Mouse (Mus musculus): ENCODE data around the gene Dctn2. TPM values are rescaled to one million over a fixed set of nuclear protein-coding genes. Genes with fewer than 3 reads are reported as not detected.

The Dctn2 gene
- polyA plus RNA-seq, 1 experiment from 2014 or later: 198 TPM

GRCm38 (mm10) chr10:127226318-127226895 is 39.8 kb upstream of the Dctn2 start:
- Histone ChIP-seq H3K27ac (ENCODE audit: low read length) (no peak overlapping the region), H3K27me3 (replicated peaks; ENCODE audit: insufficient read depth, low read length) (no peaks in the 10 kb centered on the region), H3K9ac (replicated peaks; ENCODE audit: low read depth) (no peak overlapping the region), H3K4me1 (ENCODE audit: insufficient read depth, low read depth, low read length) (no peaks in the 10 kb centered on the region), H3K4me2 (replicated peaks; ENCODE audit: low read depth, low read length) (no peak overlapping the region), H3K4me3 (ENCODE audit: low read depth, low read length) (no peak overlapping the region), H3K36me3 (ENCODE audit: insufficient read depth, low read length) (no peaks in the 10 kb centered on the region), H3K9me3 (ENCODE audit: low read length) (no peaks in the 10 kb centered on the region)
- ATAC-seq (peak; percentile 41; the same call in 1 of the 2 replicates), DNase-seq (ENCODE audit: low spot score) (peak; percentile 27)
- TF ChIP-seq EP300 (IDR thresholded peaks at IDR 0.05): no peak
- TF ChIP-seq CTCF (IDR thresholded peaks at IDR 0.05): peak; percentile 59
- 60% methylated on average over 8 of the region's 8 CpGs for WGBS

GRCm38 (mm10) chr10:127227163-127227562 is 39.0 kb upstream of the Dctn2 start:
- H3K4me2 ChIP-seq (replicated peaks; ENCODE audit: low read depth, low read length): no peak overlapping the region
- H3K4me3 ChIP-seq (ENCODE audit: low read depth, low read length): no peak overlapping the region
- no peak overlapping the region for H3K27ac ChIP-seq (ENCODE audit: low read length)
- TF ChIP-seq EP300 (IDR thresholded peaks at IDR 0.05): no peak
- no peak for TF ChIP-seq CTCF (IDR thresholded peaks at IDR 0.05)
- no peaks in the 10 kb centered on the region for H3K27me3 ChIP-seq (replicated peaks; ENCODE audit: insufficient read depth, low read length)
- no peaks in the 10 kb centered on the region for H3K9me3 ChIP-seq (ENCODE audit: low read length)
- no peak overlapping the region for H3K9ac ChIP-seq (replicated peaks; ENCODE audit: low read depth)
- WGBS: 68% methylated on average over 8 of the region's 8 CpGs
- ATAC-seq: no peak
- DNase-seq (ENCODE audit: low spot score): no peak
- no peaks in the 10 kb centered on the region for H3K36me3 ChIP-seq (ENCODE audit: insufficient read depth, low read length)
- no peaks in the 10 kb centered on the region for H3K4me1 ChIP-seq (ENCODE audit: insufficient read depth, low read depth, low read length)

GRCm38 (mm10) chr10:127228897-127229296 is 37.3 kb upstream of the Dctn2 start:
- H3K9ac ChIP-seq (replicated peaks; ENCODE audit: low read depth): no peak overlapping the region
- H3K9me3 ChIP-seq (ENCODE audit: low read length): no peaks in the 10 kb centered on the region
- DNase-seq (ENCODE audit: low spot score) (peak; percentile 76), ATAC-seq (peak; percentile 68)
- H3K27ac ChIP-seq (ENCODE audit: low read length): no peak overlapping the region
- 16% methylated on average over 4 of the region's 4 CpGs for WGBS
- H3K36me3 ChIP-seq (ENCODE audit: insufficient read depth, low read length): no peaks in the 10 kb centered on the region
- H3K4me1 ChIP-seq (ENCODE audit: insufficient read depth, low read depth, low read length): no peaks in the 10 kb centered on the region
- no peak overlapping the region for H3K4me3 ChIP-seq (ENCODE audit: low read depth, low read length)
- TF ChIP-seq CTCF (IDR thresholded peaks at IDR 0.05): peak; percentile 89
- no peak for TF ChIP-seq EP300 (IDR thresholded peaks at IDR 0.05)
- no peak overlapping the region for H3K4me2 ChIP-seq (replicated peaks; ENCODE audit: low read depth, low read length)
- no peaks in the 10 kb centered on the region for H3K27me3 ChIP-seq (replicated peaks; ENCODE audit: insufficient read depth, low read length)

- ATAC-seq (no peak), DNase-seq (ENCODE audit: low spot score) (no peak)
- no peaks in the 10 kb centered on the region for H3K9me3 ChIP-seq (ENCODE audit: low read length)
- no peaks in the 10 kb centered on the region for H3K36me3 ChIP-seq (ENCODE audit: insufficient read depth, low read length)
- no peaks in the 10 kb centered on the region for H3K27me3 ChIP-seq (replicated peaks; ENCODE audit: insufficient read depth, low read length)
- H3K4me1 ChIP-seq (ENCODE audit: insufficient read depth, low read depth, low read length): no peaks in the 10 kb centered on the region
- TF ChIP-seq EP300 (IDR thresholded peaks at IDR 0.05) (no peak), CTCF (IDR thresholded peaks at IDR 0.05) (no peak)
- H3K9ac ChIP-seq (replicated peaks; ENCODE audit: low read depth): no peak overlapping the region
- no peak overlapping the region for H3K4me2 ChIP-seq (replicated peaks; ENCODE audit: low read depth, low read length)
- H3K4me3 ChIP-seq (ENCODE audit: low read depth, low read length): no peak overlapping the region
- 73% methylated on average over 12 of the region's 12 CpGs for WGBS
- no peak overlapping the region for H3K27ac ChIP-seq (ENCODE audit: low read length)
Observed at GRCm38 (mm10) chr10:127230693-127231092, 35.5 kb upstream of the Dctn2 start.

- no peak for ATAC-seq
- H3K4me2 ChIP-seq (replicated peaks; ENCODE audit: low read depth, low read length): no peak overlapping the region
- WGBS: 79% methylated on average over 14 of the region's 14 CpGs
- H3K9ac ChIP-seq (replicated peaks; ENCODE audit: low read depth): no peak overlapping the region
- H3K27ac ChIP-seq (ENCODE audit: low read length): no peak overlapping the region
- no peaks in the 10 kb centered on the region for H3K4me1 ChIP-seq (ENCODE audit: insufficient read depth, low read depth, low read length)
- no peak overlapping the region for H3K4me3 ChIP-seq (ENCODE audit: low read depth, low read length)
- H3K9me3 ChIP-seq (ENCODE audit: low read length): no peaks in the 10 kb centered on the region
- no peak for DNase-seq (ENCODE audit: low spot score)
- no peak for TF ChIP-seq EP300 (IDR thresholded peaks at IDR 0.05)
- no peak for TF ChIP-seq CTCF (IDR thresholded peaks at IDR 0.05)
- no peaks in the 10 kb centered on the region for H3K36me3 ChIP-seq (ENCODE audit: insufficient read depth, low read length)
- H3K27me3 ChIP-seq (replicated peaks; ENCODE audit: insufficient read depth, low read length): no peaks in the 10 kb centered on the region
Observed at GRCm38 (mm10) chr10:127231741-127232140, 34.4 kb upstream of the Dctn2 start.

- no peak overlapping the region for H3K4me3 ChIP-seq (ENCODE audit: low read depth, low read length)
- DNase-seq (ENCODE audit: low spot score): peak; percentile 8
- H3K9ac ChIP-seq (replicated peaks; ENCODE audit: low read depth): no peak overlapping the region
- H3K4me1 ChIP-seq (ENCODE audit: insufficient read depth, low read depth, low read length): no peaks in the 10 kb centered on the region
- no peak for TF ChIP-seq EP300 (IDR thresholded peaks at IDR 0.05)
- peak; percentile 47 for TF ChIP-seq CTCF (IDR thresholded peaks at IDR 0.05)
- no peak for ATAC-seq
- no peak overlapping the region for H3K4me2 ChIP-seq (replicated peaks; ENCODE audit: low read depth, low read length)
- H3K27me3 ChIP-seq (replicated peaks; ENCODE audit: insufficient read depth, low read length): no peaks in the 10 kb centered on the region
- H3K27ac ChIP-seq (ENCODE audit: low read length): no peak overlapping the region
- WGBS: 76% methylated on average over 9 of the region's 9 CpGs
- no peaks in the 10 kb centered on the region for H3K36me3 ChIP-seq (ENCODE audit: insufficient read depth, low read length)
- H3K9me3 ChIP-seq (ENCODE audit: low read length): no peaks in the 10 kb centered on the region
Observed at GRCm38 (mm10) chr10:127233141-127233540, 33.0 kb upstream of the Dctn2 start.

GRCm38 (mm10) chr10:127236541-127236940 is 29.6 kb upstream of the Dctn2 start:
- H3K4me2 ChIP-seq (replicated peaks; ENCODE audit: low read depth, low read length): no peak overlapping the region
- H3K36me3 ChIP-seq (ENCODE audit: insufficient read depth, low read length): no peaks in the 10 kb centered on the region

More at GRCm38 (mm10) chr10:127236541-127236940, 29.6 kb upstream of the Dctn2 start:
- Histone ChIP-seq H3K4me1 (ENCODE audit: insufficient read depth, low read depth, low read length) (no peaks in the 10 kb centered on the region), H3K9ac (replicated peaks; ENCODE audit: low read depth) (no peak overlapping the region), H3K27me3 (replicated peaks; ENCODE audit: insufficient read depth, low read length) (no peaks in the 10 kb centered on the region), H3K27ac (ENCODE audit: low read length) (no peak overlapping the region), H3K9me3 (ENCODE audit: low read length) (no peaks in the 10 kb centered on the region), H3K4me3 (ENCODE audit: low read depth, low read length) (no peak overlapping the region)
- TF ChIP-seq CTCF (IDR thresholded peaks at IDR 0.05) (no peak), EP300 (IDR thresholded peaks at IDR 0.05) (no peak)
- DNase-seq (ENCODE audit: low spot score): no peak
- WGBS: 37% methylated on average over 9 of the region's 9 CpGs
- ATAC-seq: no peak

Measured in lung, postnatal 0 days (tissue).